Mouse (Mus musculus) thymus, adult 2 months (tissue): ENCODE results near the gene Bglap3. TPM values are rescaled to one million over a fixed set of nuclear protein-coding genes. Genes with fewer than 3 reads are reported as not detected.

Experiments used
- DNase-seq: peaks from one replicate; pipeline ENCODE4 v3.0.0; 2021
- H3K27ac ChIP-seq: fragments of 200-500 bp; 2 replicates; pipeline ENCODE4 v1.5.1; 2012; ENCODE audit warnings: low read length, control low read depth; ENCODE audit not compliant: control insufficient read depth, insufficient read depth
- H3K27me3 ChIP-seq: fragments of 200-500 bp; 2 replicates; pipeline ENCODE4 v1.6.1; 2012; ENCODE audit warnings: mild to moderate bottlenecking, low read length, moderate library complexity, mixed read lengths; ENCODE audit not compliant: control insufficient read depth, insufficient read depth
- H3K36me3 ChIP-seq: fragments of 200-500 bp; 2 replicates; pipeline ENCODE4 v1.6.1; 2012; ENCODE audit warnings: mild to moderate bottlenecking, low read length, moderate library complexity; ENCODE audit not compliant: control insufficient read depth, insufficient read depth
- H3K4me1 ChIP-seq: fragments of 200-500 bp; replicated peaks from 2 replicates; pipeline ENCODE4 v1.6.1; 2012; ENCODE audit warnings: low read length; ENCODE audit not compliant: control insufficient read depth, insufficient read depth
- H3K4me3 ChIP-seq: fragments of 200-500 bp; 2 replicates; pipeline ENCODE4 v1.5.1; 2012; ENCODE audit warnings: mild to moderate bottlenecking, low read length, control low read depth, moderate library complexity; ENCODE audit not compliant: control insufficient read depth, insufficient read depth
- CTCF ChIP-seq: fragments of 200-500 bp; IDR thresholded peaks from 2 replicates; pipeline ENCODE4 v1.5.1; 2012; ENCODE audit warnings: mild to moderate bottlenecking, control low read depth, low read length, moderate library complexity, borderline replicate concordance; ENCODE audit not compliant: control insufficient read depth, poor library complexity, insufficient read depth; ENCODE audit errors: extremely low read depth
- POLR2A ChIP-seq: fragments of 200-500 bp; IDR thresholded peaks from 2 replicates; pipeline ENCODE4 v1.6.1; 2012; ENCODE audit warnings: mild to moderate bottlenecking, low read length, control low read depth, moderate library complexity; ENCODE audit not compliant: control insufficient read depth, poor library complexity, insufficient read depth; ENCODE audit errors: extremely low read depth
- WGBS: fragments of 180-500 bp; shearing (Covaris S2); methylation state at CpG from one replicate; pipeline ENCODE4 v1.1.7; 2018; 5-methylcytosine and 5-hydroxymethylcytosine counted together
- polyA plus RNA-seq: library from polyadenylated mRNA; depleted of rRNA; stranded (reverse); fragments of >200 nt; gene quantifications from 2 replicates; pipeline ENCODE4 v1.2.3, GENCODE M21; 2012

Bglap3 gene
- polyA plus RNA-seq, 1 experiment = 2.6 TPM

DNA sequence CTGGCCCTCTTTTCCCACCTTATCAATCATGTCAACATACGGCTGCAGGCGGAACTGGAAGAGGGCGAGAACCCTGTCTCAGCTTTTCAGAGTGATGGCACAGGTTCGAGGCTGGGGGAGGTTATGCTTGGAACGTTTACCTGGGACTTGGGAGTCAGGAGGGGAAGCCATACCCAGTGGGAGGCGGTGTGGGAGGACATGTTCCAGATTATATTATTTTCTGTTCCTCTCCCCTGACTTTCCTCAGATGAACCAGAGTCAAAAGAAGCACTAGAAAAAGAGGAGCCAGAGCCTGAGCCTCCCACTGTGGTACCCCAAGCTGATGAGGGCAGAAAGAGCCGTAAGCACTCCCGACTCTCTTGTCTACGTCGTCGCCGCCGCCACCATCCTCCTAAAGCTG lies 21.8 kb downstream of the Bglap3 start:
- Histone ChIP-seq H3K4me1 (no peaks in the 10 kb centered on the region), H3K4me3 (no peak overlapping the region), H3K36me3 (peaks cover 97% of the 10 kb centered on the region), H3K27ac (no peak overlapping the region), H3K27me3 (no peaks in the 10 kb centered on the region)
- DNase-seq = no peak
- TF ChIP-seq POLR2A = no peak
- no peak for TF ChIP-seq CTCF
- 97% methylated on average over 13 of the region's 13 CpGs for WGBS

DNA sequence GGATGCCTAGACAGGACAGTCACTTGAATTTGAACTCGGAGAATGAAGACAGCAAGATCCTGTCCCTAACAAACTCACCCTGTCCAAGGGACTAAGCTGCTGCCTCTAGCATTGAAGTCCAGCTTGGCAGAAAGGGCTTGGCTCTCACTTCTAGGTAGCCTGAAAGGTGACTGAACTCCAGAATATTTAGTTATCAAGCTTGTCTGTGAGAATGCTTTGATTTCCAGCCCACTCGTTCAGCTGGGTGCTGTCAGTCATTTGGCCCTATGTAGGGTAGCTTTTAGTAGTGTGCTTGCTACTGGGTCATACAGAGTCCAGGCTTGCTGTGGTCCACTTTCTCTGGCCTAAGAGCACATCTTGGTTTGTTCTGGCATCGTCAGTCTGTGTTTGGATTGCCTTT lies 33.5 kb downstream of the Bglap3 start:
- Histone ChIP-seq H3K36me3 (peaks cover 24% of the 10 kb centered on the region), H3K4me3 (no peak overlapping the region), H3K27me3 (no peaks in the 10 kb centered on the region), H3K4me1 (peaks cover 10% of the 10 kb centered on the region), H3K27ac (no peak overlapping the region)
- DNase-seq = no peak
- TF ChIP-seq POLR2A (no peak), CTCF (no peak)
- WGBS = 89% methylated on average over 3 of the region's 3 CpGs

DNA sequence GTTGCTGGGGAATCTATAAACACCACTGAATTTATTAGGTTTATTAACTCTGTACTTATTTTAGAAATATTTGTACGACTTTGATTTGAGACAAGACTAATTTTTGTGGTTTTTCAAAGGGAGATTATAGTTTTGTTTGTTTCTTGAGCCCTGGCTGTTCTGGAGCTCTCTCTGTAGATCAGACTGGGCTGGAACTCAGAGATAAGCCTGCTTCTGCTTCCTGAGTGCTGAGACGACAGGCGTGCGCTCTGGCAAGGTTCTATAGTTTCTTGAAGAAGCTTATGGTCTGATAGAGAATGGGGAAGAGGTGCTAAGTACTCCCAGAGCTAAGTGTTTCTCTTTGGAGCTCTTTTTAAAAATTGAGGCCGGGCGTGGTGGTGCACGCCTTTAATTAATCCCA lies 34.2 kb downstream of the Bglap3 start:
- Histone ChIP-seq H3K4me3 (no peak overlapping the region), H3K27ac (no peak overlapping the region), H3K4me1 (peaks cover 10% of the 10 kb centered on the region), H3K36me3 (peaks cover 17% of the 10 kb centered on the region), H3K27me3 (no peaks in the 10 kb centered on the region)
- TF ChIP-seq POLR2A (no peak), CTCF (no peak)
- no peak for DNase-seq
- WGBS = 73% methylated on average over 7 of the region's 7 CpGs

DNA sequence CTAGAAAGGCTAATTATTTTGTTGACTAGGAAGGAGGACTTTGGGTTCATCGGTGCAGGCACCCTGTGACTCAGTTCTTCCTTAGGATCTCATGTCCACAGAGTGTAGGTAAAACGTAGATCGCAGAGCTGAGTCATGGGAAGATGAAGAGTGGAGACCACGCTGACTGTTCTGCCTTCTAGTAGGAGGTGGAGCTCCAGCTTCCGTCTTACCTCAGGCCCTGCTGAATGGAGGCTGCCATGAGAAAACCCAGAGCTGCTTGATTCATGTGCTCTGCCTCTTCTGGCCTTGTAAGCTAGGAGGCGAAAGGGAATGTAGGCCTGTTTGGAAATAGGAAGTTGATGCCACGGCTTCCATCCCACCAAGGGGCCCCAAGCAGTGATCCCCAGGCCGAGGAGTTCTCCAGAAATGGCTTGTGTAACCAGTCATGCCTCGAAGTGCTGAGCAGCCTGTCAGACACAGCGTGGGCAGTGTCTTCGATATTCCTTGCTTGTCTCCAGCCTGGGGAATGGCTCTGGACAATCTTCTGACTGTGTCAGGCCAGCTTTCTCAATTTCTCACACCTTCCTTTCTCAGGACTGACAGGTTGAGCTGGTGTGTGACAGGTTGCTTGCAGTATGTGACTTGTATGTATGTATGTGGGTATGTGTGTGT lies 35.0 kb downstream of the Bglap3 start:
- H3K4me1 ChIP-seq = peaks cover 10% of the 10 kb centered on the region
- H3K36me3 ChIP-seq = peaks cover 9% of the 10 kb centered on the region
- H3K4me3 ChIP-seq = no peak overlapping the region
- no peak for DNase-seq
- WGBS = 21% methylated on average over 11 of the region's 11 CpGs
- H3K27ac ChIP-seq = no peak overlapping the region
- TF ChIP-seq CTCF = no peak
- TF ChIP-seq POLR2A = no peak
- no peaks in the 10 kb centered on the region for H3K27me3 ChIP-seq

DNA sequence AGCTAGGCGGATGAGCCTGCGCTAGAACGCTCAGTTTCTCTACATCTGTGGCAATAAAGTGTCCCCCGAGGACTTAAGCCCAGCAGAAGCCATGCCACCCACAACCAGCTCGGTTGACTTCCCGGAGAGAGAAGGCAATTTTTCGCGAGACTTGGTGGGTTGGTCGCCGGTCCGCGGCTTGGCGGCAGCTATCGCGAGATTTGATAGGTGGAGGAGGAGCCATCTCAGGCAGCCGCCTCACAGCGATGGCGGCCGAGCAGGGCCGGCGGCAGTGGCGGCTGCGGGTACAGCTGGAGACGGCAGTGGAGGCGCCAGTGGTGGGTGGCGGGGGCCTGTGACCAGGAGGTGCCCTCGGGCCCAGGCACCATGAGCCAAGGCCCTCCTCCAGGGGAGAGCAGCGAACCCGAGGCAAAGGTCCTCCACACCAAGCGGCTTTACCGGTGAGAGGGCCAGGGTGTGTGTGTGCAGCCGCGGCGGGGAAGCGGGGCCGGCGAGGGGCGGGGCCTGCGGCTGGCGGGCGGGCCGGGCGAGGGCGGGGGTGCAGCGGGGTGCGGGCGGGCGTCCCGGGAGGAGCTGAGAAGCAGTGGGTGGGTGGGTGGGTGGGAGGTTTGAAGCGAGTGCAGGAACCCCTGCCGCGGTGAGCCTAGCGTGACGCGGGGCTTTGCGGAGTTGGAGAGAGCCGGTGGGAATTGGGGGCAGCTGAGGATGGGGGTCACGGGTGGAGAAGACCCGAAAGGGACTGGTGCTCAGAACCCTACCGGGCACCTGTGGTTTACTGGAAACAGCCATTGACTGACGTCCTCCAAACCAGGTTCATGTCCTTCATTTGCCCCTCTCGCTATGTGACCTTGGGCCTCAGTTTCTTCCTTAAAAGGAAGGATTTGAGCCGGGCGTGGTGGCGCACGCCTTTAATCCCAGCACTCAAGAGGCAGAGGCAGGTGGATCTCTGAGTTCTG lies 36.2 kb downstream of the Bglap3 start, which contains the start of the genes Tmem79 and Smg5:
Gene Tmem79 (minus strand): TSS at position 91 of the 956 bp plus-strand sequence.
Gene Smg5 (plus strand): TSS at position 203 of the 956 bp plus-strand sequence.
- TF ChIP-seq POLR2A (peak; percentile 96), CTCF (no peak; the same call in 1 of the 2 replicates)
- no peaks in the 10 kb centered on the region for H3K27me3 ChIP-seq
- DNase-seq = peak; percentile 97
- H3K36me3 ChIP-seq = no peaks in the 10 kb centered on the region
- peaks cover 10% of the 10 kb centered on the region for H3K4me1 ChIP-seq
- H3K4me3 ChIP-seq = peak within 1 kb of the TSS; percentile 90
- 1% methylated on average over 61 of the region's 66 CpGs for WGBS
- H3K27ac ChIP-seq = peak within 1 kb of the TSS; percentile 77

DNA sequence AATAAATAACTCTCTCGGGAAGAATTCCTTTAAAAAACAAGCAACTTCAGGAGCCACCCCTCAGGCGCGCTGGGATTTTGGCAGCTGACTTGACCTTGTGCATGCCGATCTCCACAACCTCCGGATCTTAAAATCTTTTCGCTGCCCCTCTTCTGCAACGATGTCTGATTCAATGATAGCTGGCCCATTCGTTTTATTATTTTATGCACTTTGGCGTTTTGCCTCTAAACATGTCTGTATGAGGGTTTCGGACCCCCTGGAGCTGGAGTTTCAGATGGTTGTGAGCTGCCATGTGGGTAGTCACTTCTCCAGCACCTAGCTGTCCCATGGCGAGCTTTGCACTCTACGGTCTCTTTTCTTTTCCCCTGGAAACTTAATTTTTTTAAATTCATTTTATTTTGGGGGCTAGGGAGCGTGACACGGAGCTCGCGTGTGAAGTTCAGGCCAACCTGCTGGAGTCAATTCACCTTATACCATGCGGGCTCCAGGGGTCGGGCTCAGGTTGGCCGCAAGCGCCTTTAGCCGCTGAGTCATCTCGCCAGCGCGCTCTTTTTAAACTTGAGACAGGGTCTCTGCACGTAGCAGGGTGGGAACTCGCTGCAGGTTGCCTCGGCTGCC lies 37.0 kb downstream of the Bglap3 start:
- H3K27ac ChIP-seq = peak overlapping the region; percentile 77
- no peaks in the 10 kb centered on the region for H3K27me3 ChIP-seq
- H3K4me3 ChIP-seq = peak overlapping the region; percentile 90
- no peak for DNase-seq
- peaks cover 10% of the 10 kb centered on the region for H3K4me1 ChIP-seq
- no peak for TF ChIP-seq CTCF
- no peak for TF ChIP-seq POLR2A
- H3K36me3 ChIP-seq = no peaks in the 10 kb centered on the region
- 1% methylated on average over 27 of the region's 27 CpGs for WGBS
